Mouse (Mus musculus) MEL (cell line): ENCODE results near the gene Spef1. TPM values are rescaled to one million over a fixed set of nuclear protein-coding genes. Genes with fewer than 3 reads are reported as not detected.

ENCODE experiments used
- DNase-seq: peaks from one replicate; pipeline ENCODE4 v3.0.0; 2011; ENCODE audit warnings: low read depth, low spot score
- H3K27ac ChIP-seq: 2 replicates; pipeline ENCODE4 v1.5.1; 2012; ENCODE audit warnings: low read depth, mild to moderate bottlenecking, control low read depth, low read length, moderate library complexity; ENCODE audit not compliant: control insufficient read depth
- H3K27me3 ChIP-seq, 2 experiments: fragments of 150-350 bp in 1 of 2; sonication (generic) in 1 of 2; 2 replicates each; pipeline ENCODE4 v1.6.1; 2012; ENCODE audit warnings: low read length in 2 of 2, mild to moderate bottlenecking in 2 of 2, improper control_type of control experiment in 1 of 2, moderate library complexity in 1 of 2; ENCODE audit not compliant: insufficient read depth in 2 of 2, control insufficient read depth in 1 of 2
- H3K36me3 ChIP-seq, 2 experiments: 2 replicates each; pipeline ENCODE4 v1.6.1; 2012 to 2014; ENCODE audit warnings: low read length in 2 of 2, improper control_type of control experiment in 1 of 2, inconsistent platforms in 1 of 2, mild to moderate bottlenecking in 1 of 2; ENCODE audit not compliant: insufficient read depth in 2 of 2, control insufficient read depth in 1 of 2
- H3K4me1 ChIP-seq, 2 experiments: fragments of 150-350 bp in 1 of 2; sonication (generic) in 1 of 2; 2 replicates each; pipeline ENCODE4 v1.6.1; 2012; ENCODE audit warnings: low read length in 2 of 2, improper control_type of control experiment in 1 of 2, mild to moderate bottlenecking in 1 of 2; ENCODE audit not compliant: insufficient read depth in 2 of 2, control insufficient read depth in 1 of 2
- H3K4me3 ChIP-seq, 2 experiments: fragments of 150-350 bp in 1 of 2; sonication (generic) in 1 of 2; 2 replicates each; pipeline ENCODE4 v1.5.1; 2012; ENCODE audit warnings: low read depth in 2 of 2, low read length in 2 of 2, mild to moderate bottlenecking in 2 of 2, moderate library complexity in 2 of 2, control low read depth in 1 of 2, improper control_type of control experiment in 1 of 2; ENCODE audit not compliant: control insufficient read depth in 1 of 2, insufficient read depth in 1 of 2
- H3K79me2 ChIP-seq: 2 replicates; pipeline ENCODE4 v1.6.1; 2012; ENCODE audit warnings: mild to moderate bottlenecking, low read length, moderate library complexity; ENCODE audit not compliant: control insufficient read depth, poor library complexity, insufficient read depth
- H3K9ac ChIP-seq: 2 replicates; pipeline ENCODE4 v1.6.1; 2012; ENCODE audit warnings: low read depth, mild to moderate bottlenecking, control low read depth, low read length, moderate library complexity; ENCODE audit not compliant: control insufficient read depth, poor library complexity, severe bottlenecking
- H3K9me3 ChIP-seq: fragments of 150-350 bp; sonication (generic); replicated peaks from 2 replicates; pipeline ENCODE4 v1.6.1; 2012; ENCODE audit warnings: mild to moderate bottlenecking, low read length, improper control_type of control experiment, moderate library complexity; ENCODE audit not compliant: insufficient read depth
- BHLHE40 ChIP-seq: IDR thresholded peaks from 2 replicates; pipeline ENCODE4 v1.6.1; 2012; ENCODE audit warnings: low read depth, mild to moderate bottlenecking, inconsistent platforms, low read length, improper control_type of control experiment, borderline replicate concordance
- CHD1 ChIP-seq: IDR thresholded peaks from 2 replicates; pipeline ENCODE4 v1.6.1; 2012; ENCODE audit warnings: low read depth, mild to moderate bottlenecking, inconsistent platforms, low read length, improper control_type of control experiment
- EP300 ChIP-seq, 2 experiments: IDR thresholded peaks; 2 replicates each; pipeline ENCODE4 v1.6.1; 2011; ENCODE audit warnings: improper control_type of control experiment in 2 of 2, low read length in 2 of 2, low read depth in 1 of 2, mild to moderate bottlenecking in 1 of 2
- MAFK ChIP-seq: IDR thresholded peaks from 2 replicates; pipeline ENCODE4 v1.6.1; 2011; ENCODE audit warnings: low read depth, mild to moderate bottlenecking, low read length, improper control_type of control experiment, borderline replicate concordance
- MAZ ChIP-seq: IDR thresholded peaks from 2 replicates; pipeline ENCODE4 v1.6.1; 2012; ENCODE audit warnings: low read depth, mild to moderate bottlenecking, inconsistent platforms, low read length, improper control_type of control experiment
- MEF2A ChIP-seq: IDR thresholded peaks from 2 replicates; pipeline ENCODE4 v1.6.1; 2014; ENCODE audit warnings: low read depth, mild to moderate bottlenecking, inconsistent platforms, low read length, improper control_type of control experiment; ENCODE audit not compliant: poor library complexity, insufficient replicate concordance, severe bottlenecking; ENCODE audit errors: extremely low read depth
- MXI1 ChIP-seq: IDR thresholded peaks from 2 replicates; pipeline ENCODE4 v1.6.1; 2011; ENCODE audit warnings: mild to moderate bottlenecking, low read depth, low read length, improper control_type of control experiment
- POLR2A ChIP-seq, 2 experiments: IDR thresholded peaks; 2 replicates each; pipeline ENCODE4 v1.6.1; 2011 to 2012; ENCODE audit warnings: low read length in 2 of 2, mild to moderate bottlenecking in 2 of 2, control low read depth in 1 of 2, improper control_type of control experiment in 1 of 2, low read depth in 1 of 2, moderate library complexity in 1 of 2; ENCODE audit not compliant: control insufficient read depth in 1 of 2, insufficient read depth in 1 of 2, poor library complexity in 1 of 2
- POLR2AphosphoS5 ChIP-seq: IDR thresholded peaks from 2 replicates; pipeline ENCODE4 v1.6.1; 2012; ENCODE audit warnings: low read depth, borderline replicate concordance, mild to moderate bottlenecking, inconsistent platforms, low read length, moderate library complexity, mixed read lengths
- RCOR1 ChIP-seq: IDR thresholded peaks from 2 replicates; pipeline ENCODE4 v1.6.1; 2012; ENCODE audit warnings: low read depth, mild to moderate bottlenecking, inconsistent platforms, low read length, improper control_type of control experiment
- SIN3A ChIP-seq: IDR thresholded peaks from 2 replicates; pipeline ENCODE4 v1.6.1; 2012; ENCODE audit warnings: low read length, improper control_type of control experiment, inconsistent platforms
- TBP ChIP-seq: IDR thresholded peaks from 2 replicates; pipeline ENCODE4 v1.8.0; 2011; ENCODE audit warnings: low read depth, low read length, improper control_type of control experiment
- USF1 ChIP-seq: IDR thresholded peaks from 2 replicates; pipeline ENCODE4 v1.6.1; 2014; ENCODE audit warnings: low read depth, mild to moderate bottlenecking, inconsistent platforms, low read length, improper control_type of control experiment, moderate library complexity
- USF2 ChIP-seq, 2 experiments: IDR thresholded peaks; 2 replicates each; pipeline ENCODE4 v1.6.1; 2011 to 2012; ENCODE audit warnings: improper control_type of control experiment in 2 of 2, low read length in 2 of 2, borderline replicate concordance in 1 of 2, inconsistent platforms in 1 of 2, low read depth in 1 of 2, mild to moderate bottlenecking in 1 of 2; ENCODE audit not compliant: insufficient read depth in 1 of 2
- ZC3H11A ChIP-seq: IDR thresholded peaks from 2 replicates; pipeline ENCODE4 v1.6.1; 2012; ENCODE audit warnings: low read depth, mild to moderate bottlenecking, inconsistent platforms, low read length, improper control_type of control experiment
- ZMIZ1 ChIP-seq: IDR thresholded peaks from 2 replicates; pipeline ENCODE4 v1.6.1; 2012; ENCODE audit warnings: low read depth, mild to moderate bottlenecking, inconsistent platforms, low read length, improper control_type of control experiment, moderate library complexity
- ZNF384 ChIP-seq: IDR thresholded peaks from 2 replicates; pipeline ENCODE4 v1.6.1; 2012; ENCODE audit warnings: low read depth, mild to moderate bottlenecking, inconsistent platforms, low read length, improper control_type of control experiment
- polyA plus RNA-seq, 2 experiments: library from polyadenylated mRNA; stranded (reverse) in 1 of 2; unstranded in 1 of 2; fragments of >175 nt in 1 of 2; fragments of >200 nt in 1 of 2; gene quantifications; 2 replicates each; pipeline versions ENCODE4 v1.2.1 to v1.2.4; 2012; ENCODE audit warnings: low replicate concordance in 2 of 2, low read depth in 1 of 2; ENCODE audit not compliant: insufficient read length in 2 of 2, insufficient read depth in 1 of 2, missing spikeins in 1 of 2
- total RNA-seq: library from RNA; depleted of rRNA; stranded (reverse); fragments of 300-350 nt; gene quantifications from 2 replicates; pipeline ENCODE4 v1.2.3, GENCODE M21; 2012

Spef1 gene
- total and polyA plus RNA-seq, 3 experiments, result 1.2 to 1.8 TPM; not detected in 1

DNA sequence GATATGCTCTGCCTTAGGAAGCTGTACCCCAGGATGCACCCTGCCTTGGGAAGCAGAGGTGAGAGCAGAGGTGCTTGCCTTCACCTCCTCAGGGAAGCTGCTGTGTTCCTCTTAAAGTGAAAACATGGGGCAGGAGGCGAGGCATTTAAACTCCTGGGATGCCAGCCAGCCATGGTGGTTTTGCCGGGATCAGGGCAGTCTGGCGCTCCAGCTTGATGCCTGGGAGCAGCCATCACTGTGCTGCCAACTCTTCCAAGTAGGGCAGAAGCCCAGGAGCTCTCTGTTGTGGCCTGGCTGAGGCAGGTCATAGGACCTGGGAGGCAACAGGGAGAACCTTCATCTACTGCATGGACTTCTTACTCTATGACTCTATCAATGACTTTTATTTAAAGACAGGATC is 14.2 kb upstream of the Spef1 start:
- H3K4me1 ChIP-seq, result peaks cover 3 to 33% of the 10 kb centered on the region in 2 experiments; a peak in 3 of 4 replicates
- TF ChIP-seq ZMIZ1, result no peak
- no peak for TF ChIP-seq ZNF384
- H3K27me3 ChIP-seq, result no peaks in the 10 kb centered on the region
- no peaks in the 10 kb centered on the region for H3K79me2 ChIP-seq
- no peak overlapping the region for H3K27ac ChIP-seq
- DNase-seq, result no peak
- H3K4me3 ChIP-seq, result no peak overlapping the region
- no peaks in the 10 kb centered on the region for H3K9me3 ChIP-seq
- no peak overlapping the region for H3K9ac ChIP-seq
- peaks cover 0 to 18% of the 10 kb centered on the region in 2 experiments; a peak in 2 of 4 replicates for H3K36me3 ChIP-seq

DNA sequence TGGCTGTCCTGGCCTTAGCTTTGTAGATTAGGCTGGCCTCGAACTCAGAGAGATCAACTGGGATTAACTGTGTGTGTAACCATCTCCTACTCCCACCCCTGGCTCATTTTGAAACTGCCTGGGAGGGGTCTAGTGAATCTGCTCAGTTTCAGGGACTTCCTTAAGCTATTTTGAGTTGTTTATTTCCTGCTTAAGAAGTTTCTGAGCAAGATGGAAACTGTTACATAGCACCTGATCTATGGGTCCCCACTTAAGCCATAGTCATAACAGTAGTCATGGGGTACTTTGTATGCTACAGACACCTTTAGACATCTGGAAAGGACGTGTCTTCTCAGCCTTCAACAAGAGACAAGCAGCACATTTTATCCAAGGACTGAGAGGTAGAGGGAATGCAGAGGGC is 13.6 kb upstream of the Spef1 start:
- Histone ChIP-seq H3K4me1 (peaks cover 3 to 29% of the 10 kb centered on the region in 2 experiments; a peak in 3 of 4 replicates), H3K36me3 (peaks cover 0 to 15% of the 10 kb centered on the region in 2 experiments; a peak in 2 of 4 replicates), H3K9ac (no peak overlapping the region), H3K79me2 (no peaks in the 10 kb centered on the region), H3K4me3 (no peak overlapping the region), H3K27ac (no peak overlapping the region), H3K9me3 (no peaks in the 10 kb centered on the region), H3K27me3 (no peaks in the 10 kb centered on the region)
- no peak for DNase-seq
- no peak for TF ChIP-seq ZC3H11A
- no peak for TF ChIP-seq CHD1
- no peak for TF ChIP-seq USF2 (IDR thresholded peaks at IDR 0.05; ENCODE audit: borderline replicate concordance in 1 of 2, insufficient read depth in 1 of 2, low read depth in 1 of 2, low read length in 2 of 2)
- no peak for TF ChIP-seq TBP

DNA sequence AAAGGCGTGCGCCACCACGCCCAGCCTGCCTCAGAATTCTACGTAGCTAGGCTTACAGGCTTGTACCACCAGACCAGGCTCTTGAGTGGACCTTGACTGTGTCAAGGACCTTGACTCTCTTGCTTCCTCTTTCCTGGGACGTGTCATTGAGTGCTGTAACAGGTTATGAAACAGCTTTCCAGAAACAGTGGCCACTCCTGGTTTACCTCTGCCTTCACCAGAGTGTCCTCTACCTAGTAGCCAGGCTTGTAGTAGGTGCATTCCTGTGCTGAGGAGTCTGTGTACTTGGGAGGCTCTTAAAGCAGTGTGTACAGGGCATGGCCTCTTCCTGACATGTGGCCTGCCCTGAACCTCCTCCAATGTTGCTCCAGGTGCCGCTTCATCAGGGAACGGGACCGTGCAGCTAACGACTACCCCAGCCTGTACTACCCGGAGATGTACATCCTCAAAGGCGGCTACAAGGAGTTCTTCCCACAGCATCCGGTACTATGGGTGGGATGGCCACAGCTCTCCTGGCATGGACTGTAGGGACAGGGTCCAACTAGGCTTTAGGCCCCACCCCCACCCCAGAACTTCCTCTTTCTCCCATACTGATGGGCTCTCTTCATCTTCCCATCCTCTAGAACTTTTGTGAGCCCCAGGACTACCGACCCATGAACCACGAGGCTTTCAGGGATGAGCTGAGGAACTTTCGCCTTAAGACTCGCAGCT is 9.7 kb upstream of the Spef1 start:
- H3K27ac ChIP-seq, result no peak overlapping the region
- 0 out of 4 replicates have a peak, but pooled peaks cover 0 to 1% of the 10 kb centered on the region in 2 experiments for H3K36me3 ChIP-seq
- no peak overlapping the region for H3K4me3 ChIP-seq
- H3K9me3 ChIP-seq, result no peaks in the 10 kb centered on the region
- H3K79me2 ChIP-seq, result no peaks in the 10 kb centered on the region
- peaks cover 0 to 6% of the 10 kb centered on the region in 2 experiments; a peak in 1 of 4 replicates for H3K4me1 ChIP-seq
- DNase-seq, result no peak
- H3K9ac ChIP-seq, result no peak overlapping the region
- TF ChIP-seq POLR2AphosphoS5 (no peak), MXI1 (no peak), USF1 (no peak), MAFK (no peak), BHLHE40 (no peak), EP300 (IDR thresholded peaks at IDR 0.05; ENCODE audit: low read depth in 1 of 2, low read length in 2 of 2) (no peak), MEF2A (no peak), SIN3A (no peak), MAZ (no peak), ZNF384 (no peak), RCOR1 (no peak), ZC3H11A (no peak), TBP (no peak), POLR2A (IDR thresholded peaks at IDR 0.05; ENCODE audit: control insufficient read depth in 1 of 2, insufficient read depth in 1 of 2, low read depth in 1 of 2, low read length in 2 of 2, poor library complexity in 1 of 2) (no peak), USF2 (IDR thresholded peaks at IDR 0.05; ENCODE audit: borderline replicate concordance in 1 of 2, insufficient read depth in 1 of 2, low read depth in 1 of 2, low read length in 2 of 2) (no peak), CHD1 (no peak)
- H3K27me3 ChIP-seq, result no peaks in the 10 kb centered on the region
